Mouse (Mus musculus) embryo, embryonic 10.5 days (tissue): ENCODE measurements around the gene Ccdc167.
A peak's percentile ranks its signal among the peaks of the same experiment; 100 is the strongest.

Source experiments
- DNase-seq: peaks from one replicate; pipeline ENCODE4 v3.0.0-alpha.2; 2015; ENCODE audit warnings: low spot score

Gene Ccdc167

GRCm38 (mm10) chr17:29716732-29717445 lies at the start of gene Ccdc167:
TSS of gene Ccdc167 (minus strand) at chr17:29717044.
- peak; percentile 99 for DNase-seq

- no peak for DNase-seq
Measured at GRCm38 (mm10) chr17:29765380-29765779, 48.5 kb upstream of the Ccdc167 start.

GRCm38 (mm10) chr17:29762551-29762950 lies 45.7 kb upstream of the Ccdc167 start:
- DNase-seq: peak; percentile 68

GRCm38 (mm10) chr17:29761938-29762337 lies 45.1 kb upstream of the Ccdc167 start:
- no peak for DNase-seq

GRCm38 (mm10) chr17:29760404-29761375 lies 43.8 kb upstream of the Ccdc167 start:
- no peak for DNase-seq

GRCm38 (mm10) chr17:29759963-29760362 lies 43.1 kb upstream of the Ccdc167 start:
- DNase-seq: no peak

- no peak for DNase-seq
Measured at GRCm38 (mm10) chr17:29756381-29756780, 39.5 kb upstream of the Ccdc167 start.

- no peak for DNase-seq
Measured at GRCm38 (mm10) chr17:29754510-29754909, 37.7 kb upstream of the Ccdc167 start.

GRCm38 (mm10) chr17:29747466-29747865 lies 30.6 kb upstream of the Ccdc167 start:
- DNase-seq: no peak

GRCm38 (mm10) chr17:29737849-29738804 lies 21.3 kb upstream of the Ccdc167 start:
- DNase-seq: peak; percentile 24

- peak; percentile 47 for DNase-seq
Measured at GRCm38 (mm10) chr17:29736448-29737014, 19.7 kb upstream of the Ccdc167 start.

- no peak for DNase-seq
Measured at GRCm38 (mm10) chr17:29732522-29732921, 15.7 kb upstream of the Ccdc167 start.

- no peak for DNase-seq
Measured at GRCm38 (mm10) chr17:29731953-29732325, 15.1 kb upstream of the Ccdc167 start.

- no peak for DNase-seq
Measured at GRCm38 (mm10) chr17:29731266-29731952, 14.6 kb upstream of the Ccdc167 start.

- DNase-seq: no peak
Measured at GRCm38 (mm10) chr17:29730510-29731265, 13.8 kb upstream of the Ccdc167 start.

GRCm38 (mm10) chr17:29728082-29728481 lies 11.2 kb upstream of the Ccdc167 start:
- no peak for DNase-seq

- no peak for DNase-seq
Measured at GRCm38 (mm10) chr17:29725027-29725620, 8.3 kb upstream of the Ccdc167 start.

- DNase-seq: no peak
Measured at GRCm38 (mm10) chr17:29724610-29725009, 7.8 kb upstream of the Ccdc167 start.

- DNase-seq: no peak
Measured at GRCm38 (mm10) chr17:29720755-29721365, 4.0 kb upstream of the Ccdc167 start.
